Mouse (Mus musculus): ENCODE measurements around the gene 4930524J08Rik.

4930524J08Rik gene

DNA sequence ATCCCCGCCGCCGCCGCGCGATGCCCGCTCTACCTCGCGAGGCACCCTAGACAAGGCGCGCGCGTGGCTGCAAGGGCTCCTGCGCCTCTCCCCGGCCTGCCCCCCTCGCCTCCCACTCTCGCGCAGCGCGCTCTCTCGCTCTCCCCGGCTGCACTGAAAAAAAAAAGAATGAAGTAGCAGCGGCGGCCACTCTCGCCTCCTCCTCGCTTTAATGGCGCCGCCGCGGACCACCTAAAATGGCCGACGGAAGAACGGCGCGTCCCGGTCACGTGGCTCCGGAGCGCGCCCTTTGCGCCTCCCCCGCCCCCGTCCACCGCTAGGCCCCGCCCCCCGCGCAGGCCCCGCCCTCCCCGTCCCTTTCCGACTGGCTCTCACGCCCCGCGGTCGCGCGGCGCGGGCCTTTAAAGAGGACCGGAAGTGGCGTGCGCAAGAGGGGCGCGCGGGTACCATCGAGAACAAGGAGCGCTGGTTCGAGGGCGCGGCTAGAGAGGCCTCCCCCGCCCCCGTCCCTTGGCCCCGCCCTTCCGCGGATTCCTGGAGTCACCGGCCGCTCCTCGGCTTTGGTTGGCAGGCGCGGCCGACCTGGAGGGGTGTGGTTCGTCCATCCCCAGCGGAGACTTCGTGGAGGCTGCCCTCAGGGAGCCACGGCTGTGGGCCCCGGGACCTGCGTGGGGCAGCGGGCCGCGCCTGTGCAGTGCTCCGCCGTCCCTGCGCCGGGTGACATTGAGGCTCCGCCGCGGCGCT lies at the start of gene 4930524J08Rik, which contains the start of gene Hnrnpd:
Gene 4930524J08Rik (plus strand): TSS at position 363 of the 744 bp plus-strand sequence.
Gene Hnrnpd (minus strand): TSS at position 240 of the 744 bp plus-strand sequence.
- peak; percentile 72 to 84 for DNase-seq (ENCODE audit: low spot score in 2 of 2)

DNA sequence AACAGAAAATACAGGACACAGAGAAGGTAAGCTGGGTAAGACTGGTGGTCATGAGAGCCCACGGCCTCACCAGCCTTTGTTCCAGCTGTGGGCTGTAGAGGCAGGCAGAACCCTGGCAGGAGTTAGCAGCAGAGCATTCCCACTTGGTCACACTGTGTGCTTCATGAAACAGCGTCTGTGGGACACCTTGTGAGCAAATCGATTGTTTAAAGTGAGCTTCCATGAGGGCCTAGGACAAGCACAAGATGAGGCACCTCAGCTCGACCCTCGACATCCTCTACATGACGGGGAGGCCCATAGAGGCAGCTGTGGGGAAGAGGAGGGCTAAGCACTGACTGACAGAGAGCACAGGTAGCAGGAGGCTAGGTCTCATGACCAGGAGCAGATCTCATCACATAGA lies 47.0 kb upstream of the 4930524J08Rik start:
- DNase-seq (ENCODE audit: low spot score in 2 of 2), result no peak

DNA sequence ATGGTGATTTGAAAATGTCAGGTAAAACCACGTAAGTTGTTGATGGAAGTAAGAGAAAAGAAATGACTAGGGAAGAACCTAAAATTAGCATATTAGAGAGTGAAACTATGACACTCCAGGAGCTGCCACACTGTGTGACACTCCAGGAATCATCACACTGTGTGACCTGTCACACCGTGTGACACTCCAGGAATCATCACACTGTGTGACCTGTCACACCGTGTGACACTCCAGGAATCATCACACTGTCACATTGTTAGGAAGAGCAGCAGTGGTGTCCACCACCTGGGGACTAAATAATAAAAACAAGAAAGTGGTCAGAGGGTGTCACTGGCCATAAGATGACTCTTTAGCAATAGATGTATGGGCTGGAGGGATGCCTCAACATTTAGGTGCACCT lies 39.4 kb upstream of the 4930524J08Rik start:
- no peak for DNase-seq (ENCODE audit: low spot score in 2 of 2)

DNA sequence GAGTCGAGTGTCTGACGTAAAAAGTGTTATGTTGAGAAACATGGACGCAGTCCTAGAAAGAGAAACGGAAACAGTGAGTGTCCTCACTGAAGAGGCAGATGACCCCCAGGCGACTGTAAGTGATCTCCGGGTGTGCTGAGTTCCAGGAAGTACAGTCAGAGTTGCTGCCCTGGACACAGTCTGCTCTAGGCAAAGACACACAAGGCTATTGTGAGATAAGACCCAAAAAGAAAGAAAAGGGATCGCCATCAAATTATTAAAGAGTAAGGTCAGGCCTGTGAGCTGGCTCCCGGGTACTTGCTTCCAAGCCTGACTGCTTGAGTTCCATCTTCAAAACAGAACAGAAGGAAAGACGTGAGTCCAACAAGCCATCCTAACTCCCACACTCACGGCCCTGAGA lies 37.6 kb upstream of the 4930524J08Rik start:
- no peak for DNase-seq (ENCODE audit: low spot score in 2 of 2)

DNA sequence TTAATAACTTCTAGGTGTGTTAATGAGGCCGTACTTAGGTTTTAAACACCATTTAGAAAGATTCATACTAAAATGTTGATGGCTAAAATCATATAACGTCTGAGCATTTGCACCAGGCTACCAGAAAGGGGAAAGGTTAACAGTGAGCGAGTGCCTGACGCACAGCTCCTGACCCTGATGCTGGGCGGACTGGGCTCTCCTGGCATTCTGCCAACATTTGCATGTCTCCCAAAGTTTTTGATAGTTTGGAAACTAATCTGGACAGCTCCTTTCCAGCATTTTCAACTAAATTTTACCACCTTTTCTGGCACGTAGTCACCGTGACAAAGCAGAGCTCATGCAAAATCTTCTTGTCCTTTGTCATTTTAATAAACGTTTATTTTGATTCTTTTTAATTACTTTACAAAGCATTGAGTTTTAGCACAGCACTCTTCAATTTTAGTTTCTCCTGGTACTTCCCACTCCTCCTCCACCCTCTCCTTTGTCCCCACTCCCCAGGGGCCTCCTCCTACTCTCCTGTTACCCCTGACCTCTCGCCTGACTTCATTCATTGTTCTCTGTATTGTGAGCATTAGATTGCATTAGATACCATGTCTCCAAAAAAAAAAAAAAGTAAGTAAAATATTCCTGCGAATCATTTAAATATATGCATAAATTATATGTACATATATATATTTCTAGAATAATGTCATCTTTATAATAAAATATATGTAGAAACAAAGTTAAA lies 36.9 kb upstream of the 4930524J08Rik start:
- DNase-seq (ENCODE audit: low spot score in 2 of 2), result no peak

DNA sequence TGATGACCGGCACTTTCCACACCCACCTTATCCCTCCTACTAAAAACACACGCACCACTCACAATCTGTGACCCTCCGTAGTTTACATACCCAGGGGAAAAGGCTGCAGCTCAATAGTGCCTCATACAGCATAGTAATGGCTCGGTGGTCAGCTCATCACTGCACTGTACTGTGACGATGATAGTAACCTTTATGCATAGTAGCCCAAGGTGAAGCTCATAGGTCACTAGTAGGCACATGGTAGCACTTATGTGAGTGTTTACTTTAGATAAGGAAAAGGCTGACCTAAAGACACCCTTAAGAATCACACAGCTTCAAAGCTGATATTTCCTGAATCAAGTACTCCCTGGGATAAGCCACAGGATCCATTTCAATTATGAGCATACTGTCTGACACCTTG lies 26.3 kb upstream of the 4930524J08Rik start:
- DNase-seq (ENCODE audit: low spot score in 2 of 2), result no peak

DNA sequence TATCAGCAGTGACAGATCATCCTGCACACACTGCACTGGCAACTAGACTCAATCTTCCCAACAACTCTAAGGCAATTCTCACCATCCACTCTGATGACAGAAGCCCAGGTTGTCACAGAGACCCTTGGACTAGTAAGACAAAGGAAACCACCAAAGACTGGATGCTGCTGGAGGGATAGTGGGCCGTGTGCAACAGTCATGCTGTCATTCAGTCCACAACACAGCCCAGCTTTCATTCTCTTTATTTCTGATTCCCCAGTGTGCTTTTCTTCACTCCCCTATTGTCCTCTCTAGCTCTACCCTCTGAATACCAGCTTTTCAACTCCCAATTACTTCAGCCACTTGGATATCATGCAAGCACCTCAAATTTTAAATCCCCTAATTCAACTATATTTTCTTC lies 25.0 kb upstream of the 4930524J08Rik start:
- no peak for DNase-seq (ENCODE audit: low spot score in 2 of 2)

DNA sequence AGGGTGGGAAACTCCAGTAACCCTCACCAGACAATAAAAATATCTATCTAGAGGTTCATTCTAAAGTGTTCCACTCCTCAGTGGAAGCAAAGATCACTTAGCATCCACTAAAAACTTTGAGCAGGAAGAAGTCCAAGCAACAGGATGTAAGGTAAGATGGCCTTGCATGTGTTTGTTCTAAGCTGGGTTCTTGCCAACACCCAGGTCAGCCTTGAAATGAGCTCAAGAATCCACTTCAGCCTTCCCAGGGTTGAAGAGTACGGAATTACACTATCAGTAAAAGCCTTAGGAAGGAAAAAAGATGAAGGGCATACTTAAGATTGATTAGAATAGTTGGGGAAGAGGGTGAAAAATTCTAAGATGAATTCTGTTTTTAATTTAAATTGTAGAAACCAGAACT lies 20.2 kb upstream of the 4930524J08Rik start:
- DNase-seq (ENCODE audit: low spot score in 2 of 2), result no peak

DNA sequence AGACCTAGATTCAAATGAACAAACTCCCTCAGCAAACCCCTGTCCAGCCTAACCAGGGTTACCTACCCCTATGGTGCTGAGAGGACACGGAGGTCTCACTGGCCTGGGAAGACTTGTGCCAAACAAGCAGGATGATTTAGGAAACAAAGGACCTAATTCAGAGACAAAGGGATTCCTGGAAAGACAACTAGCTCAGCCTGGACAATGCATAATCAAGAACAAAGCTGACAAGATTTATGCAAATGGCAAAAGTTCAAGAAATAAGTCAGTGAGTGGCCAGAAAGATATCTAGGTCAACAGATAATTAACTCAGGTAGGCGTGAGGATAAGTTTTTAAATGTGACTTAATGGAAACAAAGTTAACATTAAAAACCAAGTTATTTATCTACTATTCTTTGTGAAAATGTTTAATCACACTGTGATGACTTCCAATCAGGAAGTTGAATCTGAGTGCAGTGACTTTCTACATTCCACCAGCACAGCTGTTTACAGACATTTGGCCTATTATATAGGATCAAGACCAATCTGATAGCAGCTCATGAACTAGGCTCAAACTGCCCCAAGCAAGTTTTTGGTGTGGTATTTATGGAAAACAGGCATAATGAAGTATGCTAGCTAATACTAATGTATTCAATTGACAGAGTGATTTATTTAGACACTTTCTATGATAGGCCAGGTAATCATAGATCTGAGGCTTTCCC lies 19.5 kb upstream of the 4930524J08Rik start:
- DNase-seq (ENCODE audit: low spot score in 2 of 2), result no peak

DNA sequence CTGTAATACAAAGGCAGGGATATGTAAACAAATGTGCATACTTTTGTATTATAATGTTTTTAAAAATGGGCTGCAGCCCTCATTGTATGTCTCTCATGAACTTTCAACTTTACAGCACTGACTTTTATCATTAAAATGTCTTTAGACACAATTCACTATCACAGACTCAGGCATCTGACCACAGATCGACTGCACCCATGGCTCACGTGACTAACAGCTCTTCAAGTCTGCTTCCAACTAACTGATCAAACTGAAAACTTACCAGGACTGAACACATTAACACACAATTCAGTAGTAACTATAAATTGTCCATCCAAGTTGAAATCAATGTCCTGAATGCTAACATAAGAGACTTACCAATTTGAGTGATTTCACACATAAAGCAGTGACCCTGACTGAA lies 18.9 kb upstream of the 4930524J08Rik start:
- DNase-seq (ENCODE audit: low spot score in 2 of 2), result no peak

DNA sequence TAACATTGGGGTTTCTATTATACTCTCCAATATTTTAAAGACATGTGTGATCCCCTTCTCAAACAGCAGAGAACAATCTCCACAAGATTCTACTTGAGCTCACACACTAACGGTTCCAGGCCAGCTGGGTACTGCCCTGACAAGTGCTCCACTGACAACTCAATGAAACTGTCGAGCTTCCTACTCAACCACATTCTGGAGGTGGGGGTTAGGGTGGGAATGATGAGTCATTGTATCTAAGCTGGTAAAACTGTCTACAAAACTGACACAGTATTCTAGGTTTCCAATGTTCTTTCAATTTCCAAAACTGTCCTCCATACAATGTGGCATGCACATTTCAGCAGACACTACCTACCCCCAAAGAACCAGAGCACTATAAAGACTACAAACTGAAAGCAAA lies 4.9 kb upstream of the 4930524J08Rik start:
- DNase-seq (ENCODE audit: low spot score in 2 of 2), result no peak

DNA sequence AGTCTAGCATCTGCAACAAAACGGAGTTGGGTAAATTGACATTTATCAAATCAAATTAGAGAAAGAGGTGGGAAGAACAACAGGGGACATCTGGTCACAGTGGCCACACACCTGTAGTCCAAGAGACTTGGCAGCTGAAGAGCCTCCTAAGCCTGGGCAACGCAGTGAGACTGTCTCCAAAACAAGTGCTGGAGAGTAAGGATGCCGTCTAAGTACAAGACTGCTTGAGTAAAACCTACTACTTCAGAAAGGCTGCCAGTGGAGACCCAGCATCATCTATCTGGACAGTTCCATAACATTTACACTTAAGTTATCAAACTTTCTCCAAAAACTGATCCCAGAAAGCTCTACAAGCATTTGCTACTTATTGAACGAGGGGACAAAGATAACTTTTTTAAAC lies 3.8 kb upstream of the 4930524J08Rik start:
- no peak for DNase-seq (ENCODE audit: low spot score in 2 of 2)

DNA sequence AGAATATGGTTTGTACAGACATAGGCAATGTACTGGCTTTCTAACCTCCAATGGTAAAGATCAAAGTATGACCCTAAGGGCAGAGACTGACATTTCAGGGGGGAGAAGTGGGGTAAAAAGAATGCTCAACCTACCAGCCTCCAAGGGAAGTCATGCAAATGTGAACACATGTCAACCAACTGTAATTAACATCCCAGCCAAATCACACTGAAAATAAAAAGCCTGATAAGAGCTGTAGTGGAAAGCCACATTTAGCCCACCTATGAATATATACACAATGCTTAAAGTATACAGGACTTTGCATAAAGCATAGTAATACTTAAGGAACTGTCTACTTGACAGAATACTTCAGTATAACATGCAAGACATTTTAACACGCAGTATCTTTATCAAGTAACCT lies 3.1 kb upstream of the 4930524J08Rik start:
- no peak for DNase-seq (ENCODE audit: low spot score in 2 of 2)

DNA sequence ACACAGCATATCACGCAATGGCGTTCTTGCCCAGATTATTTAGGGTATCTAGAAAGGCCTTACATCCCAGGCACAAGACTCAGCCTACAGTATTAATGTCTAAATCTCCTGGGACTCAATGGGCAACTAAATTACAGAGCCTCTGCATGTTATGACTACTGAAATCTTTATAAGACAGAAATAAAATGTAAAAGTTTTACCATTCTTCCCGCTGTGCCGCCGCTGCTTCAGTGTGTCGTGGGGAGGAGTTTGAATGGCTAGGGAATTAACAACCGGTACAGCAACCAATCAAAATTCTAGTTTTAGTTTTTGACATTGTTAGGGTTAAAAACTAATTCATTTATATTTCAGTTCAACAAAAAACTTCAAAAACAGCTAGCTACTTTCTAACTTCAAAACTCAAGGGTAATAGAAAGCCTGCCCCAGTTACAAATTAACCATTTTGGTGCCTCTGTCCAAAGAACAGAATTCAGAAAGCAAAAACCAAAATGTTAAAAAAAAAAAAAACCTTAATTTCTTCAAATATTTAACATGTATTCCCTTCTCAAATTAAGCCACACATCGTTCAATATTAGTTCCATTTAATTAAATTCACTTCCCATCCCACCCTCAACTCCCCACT lies 2.4 kb upstream of the 4930524J08Rik start:
- DNase-seq (ENCODE audit: low spot score in 2 of 2), result no peak

DNA sequence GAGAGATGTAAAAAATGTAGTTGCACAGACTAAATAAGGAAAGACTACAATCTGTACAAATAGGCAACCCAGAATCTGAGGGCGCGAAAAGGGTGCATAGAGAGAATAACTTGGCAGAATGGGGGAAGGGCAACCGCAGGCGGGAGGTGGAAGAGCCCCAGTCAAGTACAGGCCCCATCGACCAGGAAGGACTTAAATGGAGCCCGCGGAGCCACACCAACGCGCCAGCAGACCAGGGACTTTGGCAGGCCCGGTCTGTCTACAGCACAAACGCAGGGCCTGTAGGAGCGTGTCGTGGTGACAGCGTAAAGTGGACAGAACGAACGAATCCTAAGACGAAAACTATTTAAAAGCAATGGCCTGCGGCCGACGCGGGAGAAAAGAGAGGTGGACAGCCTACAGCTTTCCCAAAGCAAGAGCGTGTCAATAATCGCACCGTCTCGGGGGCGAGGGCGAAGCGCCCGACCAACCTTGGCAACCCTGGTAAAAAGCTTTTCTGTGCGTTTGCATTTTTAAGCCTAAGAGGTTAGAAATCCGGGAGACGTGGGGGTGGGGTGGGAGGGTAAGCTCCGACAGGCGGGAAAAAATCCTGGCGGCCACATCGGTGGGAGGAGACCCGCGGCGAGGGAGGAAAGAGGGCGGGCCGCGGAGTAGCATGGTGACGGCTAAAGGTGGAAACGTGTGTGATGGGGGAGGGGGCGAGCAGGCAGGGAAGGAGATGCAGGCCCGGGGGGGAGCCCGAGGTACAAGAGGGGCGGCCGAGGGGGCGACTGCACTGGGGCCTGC lies 1.2 kb upstream of the 4930524J08Rik start:
- DNase-seq (ENCODE audit: low spot score in 2 of 2), result peak; percentile 28 to 44

DNA sequence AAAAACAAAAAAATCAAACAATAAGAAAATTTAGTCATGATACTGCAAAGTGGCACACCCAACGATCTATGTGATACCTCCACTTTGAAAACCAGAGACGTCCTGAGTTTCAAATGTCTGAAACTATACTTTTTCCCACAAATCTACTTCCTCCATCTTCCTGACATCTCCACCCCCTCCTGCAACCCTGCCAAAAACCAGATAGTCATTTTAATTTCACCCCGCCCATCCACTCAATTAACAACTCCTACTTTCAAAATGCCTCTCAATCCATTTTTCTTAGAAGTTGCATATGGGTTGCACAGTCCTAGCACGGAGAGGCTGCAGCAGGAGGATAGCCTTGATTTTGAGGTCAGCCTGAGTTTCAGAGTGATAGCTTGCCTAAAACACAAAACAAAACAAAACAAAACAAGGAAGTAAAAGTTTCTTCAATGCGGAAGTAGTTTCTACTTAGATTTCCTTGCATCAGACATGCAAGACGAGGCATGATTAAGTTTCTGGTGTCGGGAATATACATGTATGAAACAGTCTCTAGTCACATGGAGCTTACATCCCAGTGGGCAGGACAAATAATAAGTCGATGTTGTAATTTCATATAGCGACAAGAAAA lies 4.7 kb downstream of the 4930524J08Rik start:
- DNase-seq (ENCODE audit: low spot score in 2 of 2), result no peak

DNA sequence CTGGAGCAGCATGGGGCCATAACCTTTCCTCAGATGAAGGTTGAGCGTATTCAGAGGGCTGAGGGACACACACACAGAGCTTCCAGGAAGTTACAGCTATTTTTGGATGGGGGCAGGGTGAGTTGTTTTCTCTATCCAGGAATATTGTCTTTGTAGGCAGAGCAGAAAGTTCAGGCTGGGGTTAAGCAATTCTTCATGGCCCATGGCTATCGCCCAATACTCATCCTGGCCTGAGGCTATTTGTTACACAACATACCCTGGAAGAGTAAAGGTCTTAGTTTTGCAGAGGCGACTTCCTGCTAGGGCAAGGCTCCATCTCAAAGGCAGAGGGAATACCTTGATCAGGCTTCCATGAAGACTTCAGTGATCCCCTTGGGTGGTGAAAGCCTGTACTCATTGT lies 15.3 kb downstream of the 4930524J08Rik start:
- DNase-seq (ENCODE audit: low spot score in 2 of 2), result no peak

DNA sequence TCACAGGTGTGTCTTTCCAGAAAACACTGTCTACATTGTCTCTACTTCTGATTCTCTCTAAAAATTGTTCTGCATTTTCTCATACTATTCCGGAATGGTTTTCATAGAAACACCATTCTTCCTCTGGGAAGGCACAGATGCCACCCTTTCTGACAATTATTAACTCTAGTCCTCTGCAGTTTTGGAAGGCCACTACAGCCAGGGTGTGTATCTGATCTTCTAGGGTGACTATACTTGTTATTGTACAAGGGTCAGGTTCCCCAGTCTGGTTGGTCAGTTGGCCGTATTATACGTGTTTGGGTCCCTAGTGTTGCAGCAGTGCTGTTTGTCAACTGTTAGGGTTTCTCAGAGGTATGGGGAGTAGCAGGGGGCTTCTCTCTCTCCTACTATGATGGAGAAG lies 15.8 kb downstream of the 4930524J08Rik start:
- DNase-seq (ENCODE audit: low spot score in 2 of 2), result no peak

DNA sequence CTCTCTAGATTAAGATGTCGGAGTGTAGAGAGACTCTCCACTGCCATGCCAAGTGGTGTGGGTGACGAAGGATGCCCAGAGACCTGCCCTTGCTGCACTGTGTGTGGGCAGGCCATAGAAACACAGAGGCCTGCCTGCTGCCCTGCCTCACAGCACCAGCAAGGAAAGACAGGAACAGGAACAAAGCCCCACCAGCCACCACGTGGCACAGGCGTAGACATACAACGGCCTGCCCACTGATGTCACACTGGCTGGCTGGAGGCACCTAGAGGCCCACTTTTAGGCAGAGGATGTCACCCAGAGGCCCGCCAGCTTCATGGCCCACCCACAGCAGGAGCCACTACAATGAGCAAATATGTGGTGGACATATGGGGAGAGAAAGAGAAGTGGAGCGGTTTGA lies 21.2 kb downstream of the 4930524J08Rik start:
- DNase-seq (ENCODE audit: low spot score in 2 of 2), result no peak

DNA sequence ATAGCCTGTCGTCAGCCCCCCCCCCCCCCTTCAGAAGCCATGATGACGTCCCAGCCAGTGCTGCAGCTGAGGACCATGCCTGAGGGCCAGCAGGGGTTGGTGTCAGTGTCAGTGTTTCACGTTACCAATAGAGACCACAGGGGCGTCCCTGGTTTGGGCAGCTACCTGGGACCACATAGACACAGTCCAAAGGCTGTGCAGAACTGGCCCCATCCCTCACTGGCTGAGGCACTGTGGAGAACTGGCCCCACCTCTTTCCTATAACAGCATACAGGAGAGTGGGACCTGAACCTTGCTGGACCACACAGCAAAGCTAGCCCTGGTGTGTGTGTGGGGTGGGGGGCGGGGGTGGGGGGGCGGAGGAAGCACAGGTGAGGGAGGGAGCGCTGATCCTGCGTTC lies 21.6 kb downstream of the 4930524J08Rik start:
- DNase-seq (ENCODE audit: low spot score in 2 of 2), result no peak

DNA sequence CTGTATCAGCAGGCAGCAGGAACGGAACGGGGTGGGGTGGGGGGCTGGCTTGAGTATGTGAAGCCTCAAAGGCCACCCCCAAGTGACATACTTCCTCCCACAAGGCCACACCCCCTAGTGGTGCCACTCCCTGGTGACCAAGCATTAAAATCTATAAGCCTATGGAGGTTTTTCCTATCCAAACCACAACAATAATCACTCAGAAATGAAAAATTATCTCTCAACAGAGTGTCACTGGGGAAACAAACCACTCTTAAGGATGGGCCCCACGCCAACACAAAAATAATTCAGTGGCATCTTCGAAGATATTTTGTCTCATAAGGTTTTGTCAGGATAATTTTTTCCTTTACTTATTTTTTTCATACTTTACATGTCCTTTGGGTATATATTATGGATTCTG lies 25.0 kb downstream of the 4930524J08Rik start:
- no peak for DNase-seq (ENCODE audit: low spot score in 2 of 2)

Measured in frontal cortex, postnatal 25 days (tissue).